Mouse (Mus musculus) layer of hippocampus, postnatal 36 days (tissue): Measurements from ENCODE around the gene Ppef2. TPM values are rescaled to one million over a fixed set of nuclear protein-coding genes. Genes with fewer than 3 reads are reported as not detected.
"Not testable (repeated sequence)": the region's sequence is repeated elsewhere in the genome, so short reads cannot be mapped to it uniquely, and the experiment has no call there.

ENCODE experiments used
- DNase-seq, 2 experiments: peaks; one replicate each; pipeline ENCODE4 v3.0.0; 2022
- total RNA-seq, 2 experiments: library from RNA; stranded (reverse); gene quantifications; 2 replicates each; pipeline ENCODE4 v1.2.3; 2021

Gene Ppef2
- total RNA-seq, 2 experiments from 2014 or later, result 0.82 to 0.94 TPM

DNA sequence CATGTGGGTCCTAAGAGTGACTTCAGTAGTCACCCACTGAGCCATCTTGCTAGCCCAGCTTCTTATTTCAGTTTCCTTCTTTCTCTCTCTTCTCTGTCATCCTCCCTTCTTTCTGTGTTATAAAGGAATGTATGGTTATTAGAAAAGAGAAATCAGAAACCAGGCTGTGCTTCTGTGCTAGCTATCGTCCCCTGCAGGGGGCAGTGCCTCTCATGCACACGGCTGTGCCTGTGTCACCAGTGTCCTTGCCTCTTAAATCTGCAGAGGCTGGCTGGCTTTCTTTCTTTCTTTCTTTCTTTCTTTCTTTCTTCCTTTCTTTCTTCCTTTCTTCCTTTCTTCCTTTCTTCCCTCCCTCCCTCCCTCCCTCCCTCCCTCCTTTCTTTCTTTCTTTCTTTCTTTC is 60.4 kb downstream of the Ppef2 start:
- not testable (repeated sequence) for DNase-seq

DNA sequence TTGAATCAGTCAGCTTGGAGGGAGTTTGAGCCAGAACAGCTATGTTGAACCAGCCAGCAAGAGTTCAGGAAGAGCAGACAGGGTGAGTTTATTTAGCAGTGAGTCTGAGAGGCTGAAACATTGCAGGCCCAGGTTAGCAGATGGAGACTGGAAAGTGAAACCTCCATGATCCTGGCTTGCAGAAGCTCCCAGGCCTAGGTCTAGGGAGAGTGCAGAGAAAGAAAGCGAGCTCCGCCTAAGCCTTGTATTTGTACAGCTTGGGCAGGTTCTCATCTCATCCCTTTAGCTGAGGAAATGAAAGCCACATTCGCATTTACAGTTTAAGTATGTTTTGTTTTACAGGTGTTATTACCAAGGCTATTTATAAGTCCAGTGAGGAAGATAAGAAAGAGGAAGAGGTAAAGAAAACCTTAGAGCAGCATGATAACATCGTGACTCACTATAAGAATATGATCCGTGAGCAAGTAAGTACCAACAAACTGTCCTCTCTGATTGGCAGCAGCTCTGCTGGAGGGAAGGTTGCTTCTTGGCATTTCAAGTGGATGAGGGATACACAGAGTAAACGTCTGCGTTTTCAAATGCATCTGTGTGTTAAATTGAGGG is 67.1 kb downstream of the Ppef2 start:
- DNase-seq, result no peak

DNA sequence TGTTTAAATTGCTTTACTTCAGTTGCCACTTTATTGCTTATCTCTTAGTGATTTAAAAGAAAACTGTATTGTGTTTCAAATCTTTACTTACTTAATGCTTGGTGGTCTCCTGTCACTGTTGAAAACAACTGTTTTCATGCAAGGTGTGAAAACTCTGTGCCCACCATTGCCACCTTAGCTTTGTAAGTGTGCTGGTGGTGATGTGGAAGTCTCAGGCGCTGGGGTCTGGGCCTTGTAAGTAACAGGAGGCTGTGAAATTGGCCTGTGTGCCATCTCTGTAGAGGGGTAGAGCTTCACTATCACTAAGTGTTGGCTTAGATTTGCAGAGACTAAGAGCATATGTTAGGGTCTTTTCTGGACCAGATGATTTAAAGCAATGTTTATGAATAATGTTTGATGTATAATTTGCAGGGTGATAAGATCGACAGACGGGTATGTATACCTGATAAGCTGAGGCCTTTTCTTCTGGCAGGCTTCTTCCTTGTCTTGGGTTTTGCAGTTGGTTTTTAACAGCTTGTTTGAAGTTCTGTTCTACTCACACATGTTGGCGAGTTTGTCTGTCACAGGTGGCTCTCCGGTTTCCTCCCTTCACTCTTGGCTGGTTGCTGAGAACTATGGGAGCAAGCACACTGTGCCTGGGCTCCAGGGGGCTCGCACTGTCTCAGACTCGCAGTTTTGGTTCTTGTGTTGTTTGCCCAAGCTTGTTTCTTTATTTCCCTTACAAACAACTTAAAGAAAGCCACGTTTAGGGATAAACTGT is 72.8 kb downstream of the Ppef2 start:
- DNase-seq, result no peak

Other genes starting within 250 kb of the Ppef2 start
- gene Cdkl2, start 212.4 kb downstream of the Ppef2 start, total RNA-seq, result 10 to 100 TPM; 39.8 to 42.5 TPM
- gene G3bp2, start 172.6 kb downstream of the Ppef2 start, total RNA-seq, result 100 to 1,000 TPM; 230 to 257 TPM
- gene Uso1, start 118.3 kb downstream of the Ppef2 start, total RNA-seq, result 10 to 100 TPM; 84.3 to 84.7 TPM
- not detected for gene U90926, start 40.9 kb downstream of the Ppef2 start, total RNA-seq
- 10 to 100 TPM; 45.7 to 48.5 TPM for gene Naaa, start 21.9 kb upstream of the Ppef2 start, total RNA-seq
- gene Sdad1, start 54.2 kb upstream of the Ppef2 start, total RNA-seq, result 10 to 100 TPM; 21.9 to 22.2 TPM
- not detected for gene Cxcl9, start 71.8 kb upstream of the Ppef2 start, total RNA-seq
- gene Art3, start 75.5 kb upstream of the Ppef2 start, total RNA-seq, result 1 to 10 TPM; 2.2 to 3.1 TPM
- gene Cxcl10, start 92.6 kb upstream of the Ppef2 start, total RNA-seq, result not detected
- 10 to 100 TPM; 31.3 to 34.4 TPM for gene Nup54, start 178.9 kb upstream of the Ppef2 start, total RNA-seq